Mouse (Mus musculus): ENCODE measurements around the gene Bcar1. TPM values are rescaled to one million over a fixed set of nuclear protein-coding genes. Genes with fewer than 3 reads are reported as not detected.

Gene Bcar1
- polyA plus RNA-seq, 1 experiment from 2014 or later = 38.5 TPM

DNA sequence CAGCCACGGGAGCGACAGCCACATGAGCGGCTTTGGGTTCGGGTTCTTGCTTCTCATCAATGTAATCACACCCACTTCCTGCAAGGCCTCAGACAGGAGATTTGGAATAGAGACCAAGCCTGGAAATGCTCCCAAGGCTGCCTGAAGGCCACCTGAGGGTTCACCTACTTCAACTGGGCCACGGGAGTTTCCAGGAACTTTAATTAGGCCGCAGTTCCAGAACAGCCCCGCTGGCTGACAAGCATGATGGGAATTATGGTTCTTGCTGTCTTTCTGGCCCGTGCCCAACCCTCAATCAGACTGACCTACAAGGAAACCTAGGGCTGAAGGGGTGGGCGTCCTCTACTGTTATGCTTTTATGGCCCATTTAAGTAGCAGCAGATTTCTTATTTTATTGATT lies 28.5 kb upstream of the Bcar1 start:
- no peak overlapping the region for H3K27ac ChIP-seq (ENCODE audit: low read length)
- ATAC-seq (ENCODE audit: insufficient read depth, low FRiP score) = no peak
- H3K4me2 ChIP-seq (ENCODE audit: low read depth, low read length) = no peak overlapping the region
- H3K4me1 ChIP-seq (ENCODE audit: control insufficient read depth, insufficient read depth, low read length) = peaks cover 5% of the 10 kb centered on the region; the same call in 1 of the 2 replicates
- H3K4me3 ChIP-seq (replicated peaks; ENCODE audit: low read length) = no peak overlapping the region
- no peaks in the 10 kb centered on the region for H3K9me3 ChIP-seq (replicated peaks; ENCODE audit: control insufficient read depth, low read length)
- H3K27me3 ChIP-seq (ENCODE audit: control insufficient read depth, insufficient read depth, low read length) = no peaks in the 10 kb centered on the region
- no peak overlapping the region for H3K9ac ChIP-seq (ENCODE audit: low read length)
- 87% methylated on average over 9 of the region's 9 CpGs for WGBS
- peaks cover 16% of the 10 kb centered on the region; the same call in 1 of the 2 replicates for H3K36me3 ChIP-seq (ENCODE audit: control insufficient read depth, insufficient read depth, low read length)

DNA sequence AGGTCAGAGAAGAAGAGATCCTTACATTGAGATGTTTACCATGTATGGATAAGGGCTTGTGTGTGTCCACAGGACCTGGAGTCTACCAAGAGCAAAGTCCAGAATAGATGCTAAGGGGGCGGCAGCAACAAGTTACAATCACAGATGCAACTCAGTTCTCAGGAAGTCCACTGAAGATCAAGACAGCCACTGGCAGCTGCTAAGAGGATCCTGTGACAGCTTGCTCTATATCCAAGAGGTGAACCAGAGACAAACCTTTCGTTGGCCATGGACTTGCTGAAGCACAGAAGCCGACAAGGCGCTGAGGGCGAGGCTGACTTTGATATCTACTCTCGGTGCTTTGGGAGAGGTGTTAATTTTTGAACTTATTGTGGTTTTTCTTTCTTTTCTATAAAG lies 28.0 kb upstream of the Bcar1 start:
- Histone ChIP-seq H3K27ac (ENCODE audit: low read length) (peak overlapping the region; percentile 7; the same call in 1 of the 2 replicates), H3K4me3 (replicated peaks; ENCODE audit: low read length) (no peak overlapping the region), H3K9ac (ENCODE audit: low read length) (no peak overlapping the region), H3K9me3 (replicated peaks; ENCODE audit: control insufficient read depth, low read length) (no peaks in the 10 kb centered on the region), H3K4me2 (ENCODE audit: low read depth, low read length) (no peak overlapping the region), H3K4me1 (ENCODE audit: control insufficient read depth, insufficient read depth, low read length) (peaks cover 5% of the 10 kb centered on the region; the same call in 1 of the 2 replicates), H3K27me3 (ENCODE audit: control insufficient read depth, insufficient read depth, low read length) (no peaks in the 10 kb centered on the region), H3K36me3 (ENCODE audit: control insufficient read depth, insufficient read depth, low read length) (peaks cover 16% of the 10 kb centered on the region; the same call in 1 of the 2 replicates)
- no peak for ATAC-seq (ENCODE audit: insufficient read depth, low FRiP score)
- WGBS = 86% methylated on average over 6 of the region's 6 CpGs

DNA sequence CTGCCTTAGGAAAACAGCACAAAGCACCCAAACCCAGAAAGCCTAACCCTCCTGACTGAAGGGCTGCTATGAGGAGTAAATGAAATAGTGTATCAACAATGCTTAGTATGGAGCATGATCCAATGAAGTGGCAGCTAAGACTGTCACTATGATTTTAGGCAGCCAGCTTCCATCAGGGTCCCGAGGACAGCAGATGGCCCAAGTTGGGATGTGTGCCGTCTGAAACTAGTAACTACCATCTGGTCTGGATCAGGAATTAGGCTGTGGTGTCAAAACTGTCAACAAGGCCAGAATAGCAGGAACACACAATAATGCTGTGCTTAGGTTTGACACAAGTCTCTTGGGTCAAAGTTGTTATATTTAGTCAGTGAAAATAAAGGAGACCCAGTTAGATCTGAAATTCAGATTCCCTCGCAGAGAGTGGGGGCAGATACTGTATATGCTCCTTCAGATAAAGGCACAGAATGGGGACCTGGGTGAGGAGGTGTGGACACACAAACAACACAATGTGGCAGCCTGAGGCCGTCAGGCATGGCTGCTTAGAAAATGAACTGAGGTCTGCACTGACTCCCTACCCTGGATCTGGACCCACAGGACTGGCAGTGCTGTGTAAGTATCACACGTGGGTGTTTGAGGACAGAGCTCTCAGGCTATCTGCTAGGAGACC lies 27.5 kb upstream of the Bcar1 start:
- peaks cover 5% of the 10 kb centered on the region; the same call in 1 of the 2 replicates for H3K4me1 ChIP-seq (ENCODE audit: control insufficient read depth, insufficient read depth, low read length)
- peak overlapping the region; percentile 7; the same call in 1 of the 2 replicates for H3K27ac ChIP-seq (ENCODE audit: low read length)
- H3K9me3 ChIP-seq (replicated peaks; ENCODE audit: control insufficient read depth, low read length) = no peaks in the 10 kb centered on the region
- no peak overlapping the region for H3K4me3 ChIP-seq (replicated peaks; ENCODE audit: low read length)
- no peak overlapping the region for H3K9ac ChIP-seq (ENCODE audit: low read length)
- no peak for ATAC-seq (ENCODE audit: insufficient read depth, low FRiP score)
- peaks cover 16% of the 10 kb centered on the region; the same call in 1 of the 2 replicates for H3K36me3 ChIP-seq (ENCODE audit: control insufficient read depth, insufficient read depth, low read length)
- 61% methylated on average over 5 of the region's 5 CpGs for WGBS
- no peaks in the 10 kb centered on the region for H3K27me3 ChIP-seq (ENCODE audit: control insufficient read depth, insufficient read depth, low read length)
- H3K4me2 ChIP-seq (ENCODE audit: low read depth, low read length) = no peak overlapping the region

DNA sequence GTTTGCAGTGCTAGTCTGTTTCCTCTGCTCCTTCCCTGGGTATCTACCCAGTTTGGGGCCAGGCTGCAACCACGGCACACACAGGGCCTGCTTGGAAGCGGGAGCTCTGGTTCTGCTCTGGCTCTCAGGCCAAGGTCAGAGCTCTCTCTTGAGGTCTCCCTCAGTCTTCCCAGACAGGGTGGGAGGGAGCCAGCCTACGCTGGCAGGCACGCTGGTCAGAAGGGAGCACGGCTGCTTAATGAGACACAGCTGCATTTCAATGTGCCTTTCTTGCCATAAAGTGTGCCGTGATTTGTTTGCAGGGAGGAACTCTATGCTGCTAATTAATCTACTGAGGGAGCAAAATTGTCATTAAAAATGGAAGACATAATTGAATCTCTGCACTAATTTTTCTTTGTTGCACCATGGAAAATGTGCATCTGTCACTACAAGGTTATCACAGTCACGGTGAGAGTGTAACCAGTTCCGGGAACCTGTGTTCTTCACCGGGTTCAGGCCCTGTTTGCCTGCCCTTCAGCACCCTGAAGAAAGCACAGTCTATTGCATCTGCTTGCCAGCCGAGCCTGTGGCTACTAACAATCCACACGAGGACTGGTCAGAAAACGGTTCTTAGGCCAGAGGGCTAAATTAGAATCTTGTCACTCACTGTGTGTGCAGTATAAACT lies 26.3 kb upstream of the Bcar1 start:
- no peak for ATAC-seq (ENCODE audit: insufficient read depth, low FRiP score)
- no peak overlapping the region for H3K9ac ChIP-seq (ENCODE audit: low read length)

DNA sequence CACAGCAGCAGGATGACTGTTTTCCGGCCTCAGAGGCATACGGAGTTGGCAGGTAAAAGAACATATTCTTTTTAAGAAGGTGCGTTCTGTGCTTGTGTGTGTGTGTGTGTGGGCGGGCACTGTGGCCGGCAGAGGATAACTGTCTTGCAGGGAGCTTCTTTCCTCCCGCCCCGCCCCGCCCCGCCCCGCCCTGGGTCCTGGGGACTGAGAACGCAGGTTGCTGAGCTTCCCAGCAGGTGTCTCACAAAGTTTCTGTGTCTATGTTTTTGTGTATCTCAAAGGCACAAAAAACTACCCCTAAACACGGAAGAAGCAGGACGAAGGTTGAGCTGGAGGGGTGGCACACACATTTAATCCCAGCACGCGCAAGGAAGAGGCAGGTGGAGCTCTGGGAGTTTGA lies 25.7 kb upstream of the Bcar1 start:
- Histone ChIP-seq H3K27ac (ENCODE audit: low read length) (peak overlapping the region; percentile 38; the same call in 1 of the 2 replicates), H3K4me2 (ENCODE audit: low read depth, low read length) (no peak overlapping the region), H3K4me1 (ENCODE audit: control insufficient read depth, insufficient read depth, low read length) (peaks cover 5% of the 10 kb centered on the region; the same call in 1 of the 2 replicates), H3K9me3 (replicated peaks; ENCODE audit: control insufficient read depth, low read length) (no peaks in the 10 kb centered on the region), H3K36me3 (ENCODE audit: control insufficient read depth, insufficient read depth, low read length) (peaks cover 7% of the 10 kb centered on the region; the same call in 1 of the 2 replicates), H3K9ac (ENCODE audit: low read length) (no peak overlapping the region), H3K4me3 (replicated peaks; ENCODE audit: low read length) (no peak overlapping the region), H3K27me3 (ENCODE audit: control insufficient read depth, insufficient read depth, low read length) (no peaks in the 10 kb centered on the region)
- ATAC-seq (ENCODE audit: insufficient read depth, low FRiP score) = no peak
- 59% methylated on average over 15 of the region's 15 CpGs for WGBS

More for the DNA sequence above, 26.3 kb upstream of the Bcar1 start:
- no peaks in the 10 kb centered on the region for H3K9me3 ChIP-seq (replicated peaks; ENCODE audit: control insufficient read depth, low read length)
- WGBS = 59% methylated on average over 12 of the region's 12 CpGs
- peaks cover 5% of the 10 kb centered on the region; the same call in 1 of the 2 replicates for H3K4me1 ChIP-seq (ENCODE audit: control insufficient read depth, insufficient read depth, low read length)
- no peak overlapping the region for H3K4me3 ChIP-seq (replicated peaks; ENCODE audit: low read length)
- H3K27ac ChIP-seq (ENCODE audit: low read length) = peak overlapping the region; percentile 38; the same call in 1 of the 2 replicates
- H3K36me3 ChIP-seq (ENCODE audit: control insufficient read depth, insufficient read depth, low read length) = peaks cover 12% of the 10 kb centered on the region; the same call in 1 of the 2 replicates
- H3K27me3 ChIP-seq (ENCODE audit: control insufficient read depth, insufficient read depth, low read length) = no peaks in the 10 kb centered on the region
- H3K4me2 ChIP-seq (ENCODE audit: low read depth, low read length) = no peak overlapping the region

DNA sequence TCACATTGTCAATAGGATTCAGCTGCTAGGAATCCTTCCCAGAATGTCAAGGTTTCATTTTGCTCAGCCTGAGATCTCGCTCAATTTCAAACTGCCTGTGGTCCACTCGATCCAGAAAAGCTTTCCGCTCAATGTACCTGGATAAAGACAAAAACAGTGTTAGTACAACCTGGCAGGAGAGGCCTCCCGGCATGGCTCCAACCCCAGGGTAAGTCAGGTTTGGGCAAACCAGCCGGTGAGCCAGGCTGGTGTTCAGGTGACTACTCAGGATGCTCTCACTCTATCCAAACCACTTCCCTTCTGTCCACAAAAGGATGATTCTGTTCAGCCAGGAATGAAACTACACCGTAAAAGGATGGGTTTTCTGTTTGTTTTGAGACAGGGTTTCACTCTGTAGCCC lies 25.0 kb upstream of the Bcar1 start:
- H3K4me1 ChIP-seq (ENCODE audit: control insufficient read depth, insufficient read depth, low read length) = peaks cover 5% of the 10 kb centered on the region; the same call in 1 of the 2 replicates
- H3K4me3 ChIP-seq (replicated peaks; ENCODE audit: low read length) = no peak overlapping the region
- 79% methylated on average over 6 of the region's 6 CpGs for WGBS
- H3K36me3 ChIP-seq (ENCODE audit: control insufficient read depth, insufficient read depth, low read length) = peaks cover 7% of the 10 kb centered on the region; the same call in 1 of the 2 replicates
- no peak for ATAC-seq (ENCODE audit: insufficient read depth, low FRiP score)
- H3K27me3 ChIP-seq (ENCODE audit: control insufficient read depth, insufficient read depth, low read length) = no peaks in the 10 kb centered on the region
- no peaks in the 10 kb centered on the region for H3K9me3 ChIP-seq (replicated peaks; ENCODE audit: control insufficient read depth, low read length)
- H3K27ac ChIP-seq (ENCODE audit: low read length) = no peak overlapping the region
- H3K9ac ChIP-seq (ENCODE audit: low read length) = no peak overlapping the region
- no peak overlapping the region for H3K4me2 ChIP-seq (ENCODE audit: low read depth, low read length)

DNA sequence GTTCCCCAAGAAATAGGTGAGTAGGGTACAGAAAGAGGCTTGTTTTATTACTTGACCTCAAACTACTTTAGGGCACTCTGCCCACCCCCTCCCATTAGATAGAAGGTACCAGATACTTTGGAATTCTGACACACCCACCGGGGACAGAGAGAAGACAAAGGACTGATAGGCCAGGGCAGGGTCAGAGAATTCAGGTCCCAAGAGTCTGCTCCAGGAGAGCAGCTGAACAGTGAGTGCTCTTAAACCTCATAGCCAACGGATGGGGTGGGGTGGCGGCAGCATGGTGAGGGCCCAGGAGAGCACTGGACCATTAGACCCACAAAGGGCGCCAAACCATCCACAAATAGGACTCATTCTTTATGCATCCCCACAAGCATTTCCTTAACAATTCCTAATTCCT lies 22.0 kb upstream of the Bcar1 start:
- H3K4me1 ChIP-seq (ENCODE audit: control insufficient read depth, insufficient read depth, low read length) = peaks cover 5% of the 10 kb centered on the region; the same call in 1 of the 2 replicates
- no peak overlapping the region for H3K4me3 ChIP-seq (replicated peaks; ENCODE audit: low read length)
- no peaks in the 10 kb centered on the region for H3K36me3 ChIP-seq (ENCODE audit: control insufficient read depth, insufficient read depth, low read length)
- no peak overlapping the region for H3K9ac ChIP-seq (ENCODE audit: low read length)
- 82% methylated on average over 4 of the region's 4 CpGs for WGBS
- no peaks in the 10 kb centered on the region for H3K9me3 ChIP-seq (replicated peaks; ENCODE audit: control insufficient read depth, low read length)
- no peak for ATAC-seq (ENCODE audit: insufficient read depth, low FRiP score)
- H3K27ac ChIP-seq (ENCODE audit: low read length) = no peak overlapping the region
- no peaks in the 10 kb centered on the region for H3K27me3 ChIP-seq (ENCODE audit: control insufficient read depth, insufficient read depth, low read length)
- no peak overlapping the region for H3K4me2 ChIP-seq (ENCODE audit: low read depth, low read length)

DNA sequence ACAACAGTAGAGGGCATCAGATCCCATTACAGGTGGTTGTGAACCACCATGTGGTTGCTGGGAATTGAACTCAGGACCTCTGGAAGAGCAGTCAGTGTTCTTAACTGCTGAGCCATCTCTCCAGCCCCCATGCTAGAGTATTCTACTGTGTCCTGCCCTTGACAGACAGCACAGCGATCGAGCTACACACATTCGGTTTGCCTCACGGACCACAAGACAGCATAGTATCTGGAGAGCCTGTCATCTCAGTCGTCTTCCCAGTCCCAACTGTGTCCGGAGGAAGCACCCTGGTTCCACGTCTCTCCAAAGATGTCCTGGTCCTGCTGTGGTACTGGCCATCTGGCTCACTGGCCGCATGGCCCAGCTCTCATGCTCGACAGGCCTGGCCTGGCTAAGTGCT lies 21.5 kb upstream of the Bcar1 start:
- H3K27ac ChIP-seq (ENCODE audit: low read length) = no peak overlapping the region
- H3K9me3 ChIP-seq (replicated peaks; ENCODE audit: control insufficient read depth, low read length) = no peaks in the 10 kb centered on the region
- H3K36me3 ChIP-seq (ENCODE audit: control insufficient read depth, insufficient read depth, low read length) = no peaks in the 10 kb centered on the region
- H3K27me3 ChIP-seq (ENCODE audit: control insufficient read depth, insufficient read depth, low read length) = no peaks in the 10 kb centered on the region
- 92% methylated on average over 9 of the region's 9 CpGs for WGBS
- no peak overlapping the region for H3K4me3 ChIP-seq (replicated peaks; ENCODE audit: low read length)
- H3K4me2 ChIP-seq (ENCODE audit: low read depth, low read length) = no peak overlapping the region
- peaks cover 5% of the 10 kb centered on the region; the same call in 1 of the 2 replicates for H3K4me1 ChIP-seq (ENCODE audit: control insufficient read depth, insufficient read depth, low read length)
- no peak for ATAC-seq (ENCODE audit: insufficient read depth, low FRiP score)
- no peak overlapping the region for H3K9ac ChIP-seq (ENCODE audit: low read length)

DNA sequence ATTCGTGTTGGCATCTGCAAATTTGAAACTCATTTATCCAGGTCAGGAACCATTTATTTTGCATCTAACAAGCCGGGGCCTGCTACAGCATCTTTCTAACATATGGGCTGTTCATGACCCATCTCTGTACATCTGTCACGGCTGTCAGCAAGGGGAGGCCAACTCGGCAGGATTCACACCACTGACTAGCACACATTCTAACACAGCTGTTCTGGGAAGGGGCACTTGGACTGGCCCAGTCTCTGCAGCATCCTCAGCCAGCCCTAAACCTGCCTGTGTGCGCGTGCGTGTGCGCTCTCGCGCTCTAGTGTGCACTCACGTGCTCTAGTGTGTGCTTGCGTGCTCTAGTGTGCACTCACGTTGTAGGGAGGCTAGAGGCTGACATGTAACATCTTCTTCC lies 17.1 kb upstream of the Bcar1 start:
- no peaks in the 10 kb centered on the region for H3K9me3 ChIP-seq (replicated peaks; ENCODE audit: control insufficient read depth, low read length)
- no peak overlapping the region for H3K4me3 ChIP-seq (replicated peaks; ENCODE audit: low read length)
- H3K9ac ChIP-seq (ENCODE audit: low read length) = no peak overlapping the region
- 82% methylated on average over 13 of the region's 13 CpGs for WGBS
- H3K4me1 ChIP-seq (ENCODE audit: control insufficient read depth, insufficient read depth, low read length) = no peaks in the 10 kb centered on the region
- no peak overlapping the region for H3K27ac ChIP-seq (ENCODE audit: low read length)
- H3K27me3 ChIP-seq (ENCODE audit: control insufficient read depth, insufficient read depth, low read length) = no peaks in the 10 kb centered on the region
- ATAC-seq (ENCODE audit: insufficient read depth, low FRiP score) = no peak
- no peak overlapping the region for H3K4me2 ChIP-seq (ENCODE audit: low read depth, low read length)
- no peaks in the 10 kb centered on the region for H3K36me3 ChIP-seq (ENCODE audit: control insufficient read depth, insufficient read depth, low read length)

Data from stomach, embryonic 16.5 days (tissue).